ENCODE assay signal across 29 mouse cellular contexts in genomic region chr3:36387431-36387830, GRCm38 (mm10).
"Had no signal": no experiment of that assay in that cellular context is flagged by ENCODE, and none has a peak within 500 bp of the region (broad histone marks: within the 10 kb centered on the region; RNA-seq: fewer than 3 reads in every experiment).

No protein-coding gene starts in this region.

- H3K4me3 ChIP-seq: heart, embryonic 13.5 days; heart, embryonic 15.5 days; hindbrain, embryonic 10.5 days; hindbrain, embryonic 12.5 days; hindbrain, embryonic 13.5 days; hindbrain, embryonic 15.5 days; intestine, embryonic 15.5 days; kidney, embryonic 15.5 days; layer of hippocampus, adult 2 months; left cerebral cortex, adult 2 months had no signal

- H3K4me1 ChIP-seq: heart, embryonic 13.5 days; heart, embryonic 15.5 days; hindbrain, embryonic 10.5 days; hindbrain, embryonic 12.5 days; hindbrain, embryonic 13.5 days; hindbrain, embryonic 15.5 days; intestine, embryonic 15.5 days; kidney, embryonic 15.5 days had no signal

- H3K27me3 ChIP-seq: heart, embryonic 13.5 days; heart, embryonic 15.5 days; hindbrain, embryonic 12.5 days; hindbrain, embryonic 13.5 days; hindbrain, embryonic 15.5 days; intestine, embryonic 15.5 days; kidney, embryonic 15.5 days had no signal

- H3K27ac ChIP-seq: heart, embryonic 13.5 days; heart, embryonic 15.5 days; hindbrain, embryonic 10.5 days; hindbrain, embryonic 12.5 days; hindbrain, embryonic 13.5 days; hindbrain, embryonic 14.5 days; hindbrain, embryonic 15.5 days; hindbrain, postnatal 0 days; intestine, embryonic 15.5 days; kidney, embryonic 15.5 days; kidney, postnatal 0 days; layer of hippocampus, adult 2 months; left cerebral cortex, adult 2 months had no signal

- H3K36me3 ChIP-seq: heart, embryonic 13.5 days; heart, embryonic 15.5 days; hindbrain, embryonic 10.5 days; hindbrain, embryonic 12.5 days; hindbrain, embryonic 13.5 days; hindbrain, embryonic 15.5 days; intestine, embryonic 15.5 days; kidney, embryonic 15.5 days had no signal

- H3K9me3 ChIP-seq: heart, embryonic 15.5 days; hindbrain, embryonic 10.5 days; hindbrain, embryonic 12.5 days; hindbrain, embryonic 13.5 days; hindbrain, embryonic 15.5 days; intestine, embryonic 15.5 days; kidney, embryonic 15.5 days had no signal

- DNase-seq: heart, postnatal 10 days; heart, postnatal 14 days; heart, postnatal 36 days; heart, postnatal 4 days; kidney, adult 11 months; kidney, adult 18-20 months; kidney, adult 2 months; kidney, adult 8-10 months; kidney, adult 9 months; kidney, postnatal 10 days; kidney, postnatal 14 days; kidney, postnatal 25 days; kidney, postnatal 36 days; kidney, postnatal 4 days; layer of hippocampus, adult 9-11 months; layer of hippocampus, postnatal 36 days had no signal
